ENCODE assay signal across 8 mouse cellular contexts in the genomic region with DNA sequence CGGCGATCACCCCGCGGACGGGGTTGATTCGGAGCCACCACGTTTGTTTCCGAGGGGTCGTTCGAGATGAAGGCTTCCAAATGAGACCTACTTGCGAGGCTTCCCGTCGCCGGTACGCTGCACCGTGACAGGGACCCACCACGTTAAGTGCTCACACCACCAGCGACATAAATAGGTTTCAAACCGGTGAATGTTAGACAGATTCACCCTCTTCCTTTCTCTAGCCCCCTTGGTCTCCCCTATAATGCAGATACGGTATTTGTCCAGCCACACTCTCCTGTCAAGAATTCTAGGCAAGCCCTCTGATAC. TPM values are rescaled to one million over a fixed set of nuclear protein-coding genes. Genes with fewer than 3 reads are reported as not detected.
DNase-seq lines count a peak whose midpoint lies in the region; ATAC-seq and TF ChIP-seq lines count a peak whose summit lies in the region.

No protein-coding gene starts in this region.

- no peak for TF ChIP-seq EP300 in stomach, postnatal 0 days (optimal IDR thresholded peaks at IDR 0.05)

- TF ChIP-seq POLR2A in thymus, adult 2 months (IDR thresholded peaks at IDR 0.05; ENCODE audit: control insufficient read depth, extremely low read depth, insufficient read depth, low read length, poor library complexity), result no peak

- H3K27me3 ChIP-seq in erythroblast, embryonic 14.5 days (ENCODE audit: control insufficient read depth), result no peaks in the 10 kb centered on the region
- no peaks in the 10 kb centered on the region for H3K27me3 ChIP-seq in thymus, adult 2 months (ENCODE audit: control insufficient read depth, insufficient read depth, low read length)
- H3K27me3 ChIP-seq in liver, embryonic 12.5 days (replicated peaks), result no peaks in the 10 kb centered on the region
- H3K27me3 ChIP-seq in stomach, postnatal 0 days (ENCODE audit: control insufficient read depth, insufficient read depth, low read length), result no peaks in the 10 kb centered on the region

- DNase-seq in thymus, adult 2 months, result no peak
- no peak for DNase-seq in thymus, postnatal 10 days (ENCODE audit: low spot score in 2 of 2)
- DNase-seq in stomach, postnatal 0 days (ENCODE audit: low spot score), result no peak
- DNase-seq in spleen, postnatal 36 days (ENCODE audit: low spot score in 2 of 2), result no peak
- no peak for DNase-seq in adrenal gland, postnatal 25 days

- peak overlapping the region; percentile 78 for H3K4me3 ChIP-seq in erythroblast, embryonic 14.5 days (replicated peaks)
- H3K4me3 ChIP-seq in thymus, adult 2 months (ENCODE audit: control insufficient read depth, insufficient read depth, low read length), result peak overlapping the region; percentile 98
- peak overlapping the region; percentile 99 for H3K4me3 ChIP-seq in liver, embryonic 12.5 days
- peak overlapping the region; percentile 96 for H3K4me3 ChIP-seq in stomach, postnatal 0 days (ENCODE audit: low read depth, low read length)

- peaks cover 77% of the 10 kb centered on the region for H3K36me3 ChIP-seq in erythroblast, embryonic 14.5 days (ENCODE audit: control insufficient read depth)
- peaks cover 3% of the 10 kb centered on the region; the same call in 1 of the 2 replicates for H3K36me3 ChIP-seq in thymus, adult 2 months (ENCODE audit: control insufficient read depth, insufficient read depth, low read length)
- H3K36me3 ChIP-seq in liver, embryonic 12.5 days, result peaks cover 22% of the 10 kb centered on the region
- H3K36me3 ChIP-seq in stomach, postnatal 0 days (ENCODE audit: control insufficient read depth, insufficient read depth, low read length), result no peaks in the 10 kb centered on the region

- peak overlapping the region; percentile 99 for H3K9ac ChIP-seq in liver, embryonic 12.5 days
- H3K9ac ChIP-seq in stomach, postnatal 0 days (ENCODE audit: low read length), result peak overlapping the region; percentile 96

- no peaks in the 10 kb centered on the region for H3K9me3 ChIP-seq in erythroblast, embryonic 14.5 days (ENCODE audit: control insufficient read depth, low read length)
- no peaks in the 10 kb centered on the region for H3K9me3 ChIP-seq in liver, embryonic 12.5 days (replicated peaks)
- no peaks in the 10 kb centered on the region for H3K9me3 ChIP-seq in stomach, postnatal 0 days (ENCODE audit: control insufficient read depth, low read length)

- TF ChIP-seq CTCF in thymus, adult 2 months (IDR thresholded peaks at IDR 0.05; ENCODE audit: borderline replicate concordance, control insufficient read depth, extremely low read depth, insufficient read depth, low read length, poor library complexity), result no peak
- TF ChIP-seq CTCF in stomach, postnatal 0 days (IDR thresholded peaks at IDR 0.05; ENCODE audit: low read depth), result no peak

- H3K4me2 ChIP-seq in liver, embryonic 12.5 days, result peak overlapping the region; percentile 80
- peak overlapping the region; percentile 70 for H3K4me2 ChIP-seq in stomach, postnatal 0 days (replicated peaks; ENCODE audit: low read depth)

- peaks cover 64% of the 10 kb centered on the region for H3K4me1 ChIP-seq in erythroblast, embryonic 14.5 days (ENCODE audit: control insufficient read depth)
- peaks cover 8% of the 10 kb centered on the region for H3K4me1 ChIP-seq in thymus, adult 2 months (replicated peaks; ENCODE audit: control insufficient read depth, insufficient read depth, low read length)
- peaks cover 68% of the 10 kb centered on the region for H3K4me1 ChIP-seq in liver, embryonic 12.5 days
- no peaks in the 10 kb centered on the region for H3K4me1 ChIP-seq in stomach, postnatal 0 days (replicated peaks; ENCODE audit: control insufficient read depth, insufficient read depth)

- WGBS in thymus, adult 2 months, result under 1% methylated on average over 20 of the region's 20 CpGs
- WGBS in liver, embryonic 12.5 days (ENCODE audit: insufficient replicate concordance), result under 1% methylated on average over 20 of the region's 20 CpGs
- WGBS in stomach, postnatal 0 days, result under 1% methylated on average over 20 of the region's 20 CpGs

- H3K27ac ChIP-seq in thymus, adult 2 months (ENCODE audit: control insufficient read depth, insufficient read depth, low read length), result peak overlapping the region; percentile 39; the same call in 1 of the 2 replicates
- peak overlapping the region; percentile 100 for H3K27ac ChIP-seq in liver, embryonic 12.5 days
- H3K27ac ChIP-seq in stomach, postnatal 0 days (replicated peaks), result peak overlapping the region; percentile 100

- no peak for ATAC-seq in erythroblast, adult 5-6 weeks (replicated peaks; ENCODE audit: low FRiP score, poor library complexity, severe bottlenecking)
- no peak for ATAC-seq in liver, embryonic 12.5 days
- ATAC-seq in stomach, postnatal 0 days (ENCODE audit: low FRiP score, low TSS enrichment), result 0 out of 2 replicates have a peak, but pooled peaks have one; percentile 3

RNA-seq across cellular contexts. Expression of a gene that starts 0.5 kb away (rescaled TPM):
- polyA plus RNA-seq in erythroblast, embryonic 14.5 days (2012), result 325 and 343 TPM in 2 replicates
- total RNA-seq in erythroblast, adult 5-6 weeks (2015; ENCODE audit: low replicate concordance), result 233 and 276 TPM in 2 replicates
- 413 and 451 TPM in 2 replicates for total RNA-seq in erythroblast, adult 5-6 weeks (2017; ENCODE audit: low replicate concordance)
- polyA plus RNA-seq in thymus, adult 2 months (2012; rRNA removed), result 50.4 and 109 TPM in 2 replicates
- polyA plus RNA-seq in liver, embryonic 12.5 days (2016; fragmentation: Nextera tagmentation; extraction: Ambion mirVana), result 421 and 461 TPM in 2 replicates
- 114 and 133 TPM in 2 replicates for polyA plus RNA-seq in stomach, postnatal 0 days (2015; fragmentation: Nextera tagmentation; extraction: Ambion mirVana)
- total RNA-seq in adrenal gland, postnatal 25 days (2021), result 80.0 and 81.6 TPM in 2 replicates

RNA-seq across cellular contexts. Expression of a gene that starts 15.9 kb away (rescaled TPM):
- polyA plus RNA-seq in erythroblast, embryonic 14.5 days (2012), result 0.05 TPM in 1 of 2 replicates, not detected in the other
- total RNA-seq in erythroblast, adult 5-6 weeks (2015; ENCODE audit: low replicate concordance), result 2.5 and 6.7 TPM in 2 replicates
- total RNA-seq in erythroblast, adult 5-6 weeks (2017; ENCODE audit: low replicate concordance), result 3.1 and 4.9 TPM in 2 replicates
- polyA plus RNA-seq in thymus, adult 2 months (2012; rRNA removed), result 5.1 and 5.4 TPM in 2 replicates
- 0.61 and 0.68 TPM in 2 replicates for polyA plus RNA-seq in liver, embryonic 12.5 days (2016; fragmentation: Nextera tagmentation; extraction: Ambion mirVana)
- polyA plus RNA-seq in stomach, postnatal 0 days (2015; fragmentation: Nextera tagmentation; extraction: Ambion mirVana), result 3.7 and 4.0 TPM in 2 replicates
- 2.8 and 3.9 TPM in 2 replicates for total RNA-seq in adrenal gland, postnatal 25 days (2021)

Comparison
In these comparisons a context has a peak if more than half of its experiments do, and no peak if none do; other contexts are left out.
1. H3K27ac ChIP-seq: peak in every context shown above with its lines; median percentile 100 in liver, embryonic 12.5 days; 100 in stomach, postnatal 0 days; 39 in thymus, adult 2 months.